19 mouse cellular contexts compared by ENCODE assay signal in genomic region chr4:89106505-89106904, GRCm38 (mm10).
"Had no signal": no experiment of that assay in that cellular context is flagged by ENCODE, and none has a peak within 500 bp of the region (broad histone marks: within the 10 kb centered on the region; RNA-seq: fewer than 3 reads in every experiment).

No protein-coding gene starts in this region.

- H3K4me1 ChIP-seq: kidney, embryonic 15.5 days; limb, embryonic 12.5 days; limb, embryonic 15.5 days; midbrain, embryonic 12.5 days; midbrain, embryonic 15.5 days; neural tube, embryonic 12.5 days; stomach, embryonic 15.5 days had no signal

- DNase-seq: kidney, postnatal 10 days; left cerebral cortex, postnatal 4 days; liver, postnatal 0 days; lung, embryonic 14.5 days; retina, postnatal 1 day; right cerebral cortex, postnatal 25 days; spleen, adult 18-20 months; thymus, postnatal 25 days had no signal

- H3K4me3 ChIP-seq: kidney, embryonic 15.5 days; limb, embryonic 12.5 days; limb, embryonic 15.5 days; midbrain, embryonic 12.5 days; midbrain, embryonic 15.5 days; neural tube, embryonic 12.5 days; stomach, embryonic 15.5 days had no signal

- H3K36me3 ChIP-seq: kidney, embryonic 15.5 days; limb, embryonic 12.5 days; limb, embryonic 15.5 days; midbrain, embryonic 12.5 days; midbrain, embryonic 15.5 days; neural tube, embryonic 12.5 days; stomach, embryonic 15.5 days had no signal

- ATAC-seq: intestine, postnatal 0 days; liver, postnatal 0 days; lung, postnatal 0 days; midbrain, embryonic 15.5 days had no signal

- H3K27ac ChIP-seq: kidney, embryonic 15.5 days; limb, embryonic 12.5 days; limb, embryonic 15.5 days; liver, embryonic 14.5 days; macrophage; midbrain, embryonic 12.5 days; midbrain, embryonic 15.5 days; neural tube, embryonic 12.5 days; stomach, embryonic 15.5 days had no signal

- H3K27me3 ChIP-seq: kidney, embryonic 15.5 days; limb, embryonic 12.5 days; limb, embryonic 15.5 days; midbrain, embryonic 12.5 days; midbrain, embryonic 15.5 days; neural tube, embryonic 12.5 days; stomach, embryonic 15.5 days had no signal
